Mouse (Mus musculus) thymus, postnatal 36 days (tissue): Measurements from ENCODE around the gene Zbtb3.

Source experiments
- DNase-seq, 2 experiments: peaks; one replicate each; pipeline ENCODE4 v3.0.0; 2022; ENCODE audit warnings: mixed read lengths in 2 of 2

Gene Zbtb3

GRCm38 (mm10) chr19:8802130-8802821 lies at the start of gene Zbtb3:
Zbtb3 (plus strand) TSS chr19:8802555.
- peak; percentile 87 to 94 for DNase-seq

- DNase-seq: no peak
Observed at GRCm38 (mm10) chr19:8755652-8756051, 46.7 kb upstream of the Zbtb3 start.

GRCm38 (mm10) chr19:8756635-8757387 lies 45.5 kb upstream of the Zbtb3 start, which contains the start of gene Nxf1:
Nxf1 (plus strand) TSS chr19:8757073.
- DNase-seq: peak; percentile 92 to 93

DNA sequence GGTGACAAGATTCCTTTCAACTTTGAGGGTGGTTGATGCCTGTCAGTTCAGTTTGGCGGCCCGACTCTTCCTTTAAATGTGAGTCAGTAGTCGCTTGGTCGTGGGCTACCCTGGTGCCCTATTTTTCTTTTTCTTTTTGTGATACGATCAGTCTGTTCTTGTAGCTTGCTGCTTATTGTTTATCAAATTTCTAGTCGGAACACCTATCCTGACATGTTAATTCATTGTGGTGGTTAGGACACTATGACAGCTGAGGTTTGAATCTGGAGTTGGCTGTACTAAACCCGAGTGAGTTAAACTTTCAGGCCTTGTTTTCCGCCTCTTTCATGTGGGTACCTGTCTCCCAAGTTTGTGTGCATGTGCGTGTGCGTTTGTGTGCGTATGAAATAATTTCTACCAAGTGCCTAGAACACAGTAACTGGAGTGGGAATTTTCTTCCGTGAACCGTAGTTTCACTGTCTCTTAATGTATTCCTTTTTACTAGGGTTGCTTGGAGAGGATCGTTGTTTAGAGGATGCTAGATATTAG lies 44.8 kb upstream of the Zbtb3 start:
- DNase-seq: no peak

DNA sequence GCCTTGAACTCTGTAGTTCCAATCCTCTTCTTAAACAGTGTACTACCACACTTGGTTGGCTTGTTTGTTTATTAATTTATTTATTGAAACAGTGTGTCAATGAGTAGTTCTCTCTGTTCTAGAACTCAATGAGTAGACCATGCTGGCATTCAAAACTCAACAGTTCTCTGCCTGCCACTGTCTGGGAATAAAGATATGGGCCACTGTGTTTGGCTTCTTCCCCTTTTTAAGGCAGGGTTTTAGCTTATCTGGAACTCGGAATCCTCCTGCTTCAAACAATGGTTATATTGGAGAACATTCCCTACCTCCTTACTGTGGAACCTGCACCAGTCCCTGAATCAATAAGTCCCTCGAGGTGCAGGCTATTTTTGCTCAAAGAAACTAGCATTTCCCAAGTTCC lies 43.5 kb upstream of the Zbtb3 start:
- no peak for DNase-seq

DNA sequence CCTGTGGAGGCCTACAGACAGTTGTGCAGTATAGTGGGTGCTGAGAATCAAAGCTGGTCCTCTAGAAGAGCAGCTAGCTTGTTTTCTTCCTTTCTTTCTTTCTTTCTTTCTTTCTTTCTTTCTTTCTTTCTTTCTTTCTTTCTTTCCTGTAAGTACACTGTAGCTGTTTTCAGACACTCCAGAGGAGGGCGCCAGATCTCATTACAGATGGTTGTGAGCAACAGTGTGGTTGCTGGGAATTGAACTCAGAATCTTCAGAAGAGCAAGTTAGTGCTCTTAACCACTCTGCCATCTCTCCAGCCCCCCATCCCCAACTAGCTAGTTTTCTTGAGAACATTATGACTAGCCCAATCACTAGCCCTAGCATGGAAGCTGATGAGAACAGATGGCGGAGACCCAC lies 41.6 kb upstream of the Zbtb3 start:
- DNase-seq: no peak

- DNase-seq: no peak
Observed at GRCm38 (mm10) chr19:8763276-8763675, 39.1 kb upstream of the Zbtb3 start.

GRCm38 (mm10) chr19:8765562-8765961 lies 36.8 kb upstream of the Zbtb3 start:
- no peak for DNase-seq

GRCm38 (mm10) chr19:8770567-8771270 lies 31.6 kb upstream of the Zbtb3 start, which contains the start of gene Tmem223:
Tmem223 (plus strand) TSS chr19:8770996.
- peak; percentile 83 to 84 for DNase-seq

DNA sequence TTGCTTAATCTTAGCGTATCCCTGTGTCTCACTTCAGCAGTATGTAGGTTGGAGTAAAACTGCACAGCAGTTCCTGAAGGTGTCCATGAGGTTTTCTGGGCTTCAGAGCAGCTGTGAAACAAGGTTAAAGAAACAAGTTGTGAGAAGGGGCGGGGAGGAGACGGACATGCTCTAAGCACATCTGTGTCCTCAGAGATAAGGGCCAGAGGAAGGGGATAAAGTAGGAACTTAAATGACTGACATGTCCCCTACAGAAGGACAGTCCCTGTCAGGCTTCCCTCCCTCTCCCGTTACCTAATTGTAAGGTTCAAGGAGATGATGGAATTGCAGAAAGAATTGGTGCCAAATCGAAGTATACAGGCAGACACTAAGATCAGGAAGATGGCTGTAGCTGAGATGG lies 29.4 kb upstream of the Zbtb3 start:
- DNase-seq: no peak

DNA sequence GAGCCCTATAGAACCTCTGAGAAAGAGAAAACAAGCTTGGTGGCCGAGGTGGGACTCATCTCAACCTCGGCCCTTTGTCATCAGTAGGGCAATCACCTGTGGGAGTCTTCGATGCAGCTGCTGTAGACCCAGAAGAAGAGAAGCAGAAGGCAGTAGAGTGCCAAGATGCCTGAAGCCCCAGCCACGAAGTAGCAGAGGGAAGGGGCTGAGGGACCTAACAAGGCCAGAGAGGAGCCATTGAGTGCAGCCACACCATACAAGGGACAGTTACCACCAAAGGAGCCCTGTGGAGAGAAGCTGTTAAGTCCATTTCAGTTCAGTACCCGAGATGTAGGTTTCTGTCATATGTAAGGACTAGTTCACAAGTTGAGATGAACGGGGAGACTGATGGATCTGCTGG lies 28.9 kb upstream of the Zbtb3 start:
- DNase-seq: no peak

DNA sequence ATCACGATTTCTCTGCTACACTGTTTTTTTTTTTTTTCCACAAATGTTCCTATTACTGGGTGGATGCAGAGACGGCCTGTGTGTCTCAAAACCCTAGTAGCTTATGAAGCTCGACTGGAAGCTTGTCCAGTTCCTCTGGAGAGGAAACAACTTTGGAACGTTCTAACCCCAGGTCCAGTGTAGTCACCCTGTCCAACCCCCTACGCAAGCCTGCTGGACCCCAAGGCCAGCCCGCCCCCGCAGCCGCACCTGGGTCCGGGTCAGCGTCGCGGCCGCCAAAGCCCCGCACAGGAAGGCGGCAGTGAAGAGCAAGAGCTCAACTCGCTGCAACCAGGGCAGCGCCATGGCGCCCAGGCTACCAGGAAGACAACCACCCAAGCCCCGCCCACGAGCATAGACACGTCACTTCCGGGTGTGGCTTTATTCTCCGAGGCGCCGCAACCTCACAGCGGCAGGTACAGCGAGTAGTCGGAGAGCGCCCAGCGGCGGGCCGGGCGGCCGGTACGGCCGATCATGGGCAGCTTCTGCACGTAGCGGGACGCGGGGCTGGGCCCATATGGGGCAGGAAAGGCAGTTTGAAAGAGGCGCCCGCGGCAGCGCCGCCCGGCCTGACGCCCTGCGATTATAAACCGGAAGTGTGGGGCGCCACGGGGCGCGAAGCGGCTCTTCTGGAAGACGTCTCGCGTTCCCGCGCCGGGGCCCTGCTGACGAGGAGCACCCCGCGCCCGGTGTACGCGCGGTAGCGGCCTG lies 28.1 kb upstream of the Zbtb3 start, which contains the start of gene Tmem179b:
Tmem179b (minus strand) TSS at position 382 of the 750 bp plus-strand sequence.
- peak; percentile 96 to 98 for DNase-seq

DNA sequence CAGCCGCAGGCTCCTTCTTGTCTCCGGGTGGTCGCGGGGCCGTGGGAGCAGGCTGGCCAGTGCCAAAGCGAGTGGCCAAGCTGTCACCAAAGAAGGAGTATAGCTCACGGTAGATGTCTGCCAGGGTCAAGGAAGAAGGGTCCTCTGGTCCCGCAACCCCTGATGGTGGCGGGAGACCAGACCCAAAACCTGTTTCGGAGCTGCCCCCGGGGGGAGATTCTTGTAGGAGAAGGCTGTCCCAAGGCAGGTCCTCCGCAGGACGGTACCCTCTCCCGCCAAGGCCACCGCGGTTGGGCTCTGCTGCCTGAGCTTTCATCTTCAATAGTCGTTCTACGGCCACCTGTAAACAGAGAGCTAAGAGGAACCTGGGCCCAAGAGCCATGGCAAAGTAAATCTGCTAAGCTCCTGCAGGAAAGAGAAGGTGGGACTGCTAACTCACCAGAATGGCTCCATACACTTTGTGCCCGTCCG lies 27.4 kb upstream of the Zbtb3 start:
- DNase-seq: no peak

DNA sequence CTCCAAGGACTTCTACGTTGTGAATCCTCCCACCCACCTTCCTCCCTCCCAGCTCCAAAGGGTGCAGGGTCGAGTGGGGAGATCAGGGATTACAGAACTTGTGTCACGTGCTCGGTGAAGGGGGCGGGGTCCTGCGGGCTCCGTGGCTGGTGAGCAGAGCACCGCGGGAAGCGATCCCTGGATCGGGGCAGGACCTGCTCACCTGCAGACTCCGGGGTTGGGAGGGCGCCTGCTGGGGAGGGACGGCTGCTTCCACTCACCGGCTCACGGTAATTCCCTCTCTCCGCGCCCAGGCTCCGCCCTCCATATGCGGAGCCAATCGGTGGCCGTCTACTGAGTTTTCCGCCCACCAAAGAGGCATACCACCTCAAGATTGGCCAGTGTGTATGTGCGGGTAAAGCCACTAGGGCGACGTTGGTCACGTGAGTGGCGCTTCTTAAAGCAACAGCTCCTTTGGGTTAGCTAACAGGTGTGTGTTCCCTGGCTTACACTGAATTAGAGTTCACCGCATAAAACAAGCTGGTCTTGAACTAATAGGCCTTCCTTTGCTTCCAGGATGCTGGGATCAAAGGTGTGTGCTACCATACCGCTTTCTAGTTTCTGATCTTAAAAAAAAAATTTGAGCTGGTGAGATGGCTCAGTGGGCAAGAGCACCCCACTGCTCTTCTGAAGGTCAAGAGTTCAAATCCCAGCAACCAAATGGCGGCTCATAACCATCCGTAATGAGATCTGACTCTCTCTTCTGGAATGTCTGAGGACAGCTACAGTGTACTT lies 16.2 kb upstream of the Zbtb3 start, which contains the start of gene Taf6l:
Taf6l (minus strand) TSS at position 410 of the 774 bp plus-strand sequence.
- peak; percentile 88 to 93 for DNase-seq

GRCm38 (mm10) chr19:8788521-8788920 lies 13.8 kb upstream of the Zbtb3 start:
- no peak for DNase-seq

- no peak for DNase-seq
Observed at GRCm38 (mm10) chr19:8789171-8789570, 13.2 kb upstream of the Zbtb3 start.

GRCm38 (mm10) chr19:8790171-8790570 lies 12.2 kb upstream of the Zbtb3 start:
- DNase-seq: no peak

DNA sequence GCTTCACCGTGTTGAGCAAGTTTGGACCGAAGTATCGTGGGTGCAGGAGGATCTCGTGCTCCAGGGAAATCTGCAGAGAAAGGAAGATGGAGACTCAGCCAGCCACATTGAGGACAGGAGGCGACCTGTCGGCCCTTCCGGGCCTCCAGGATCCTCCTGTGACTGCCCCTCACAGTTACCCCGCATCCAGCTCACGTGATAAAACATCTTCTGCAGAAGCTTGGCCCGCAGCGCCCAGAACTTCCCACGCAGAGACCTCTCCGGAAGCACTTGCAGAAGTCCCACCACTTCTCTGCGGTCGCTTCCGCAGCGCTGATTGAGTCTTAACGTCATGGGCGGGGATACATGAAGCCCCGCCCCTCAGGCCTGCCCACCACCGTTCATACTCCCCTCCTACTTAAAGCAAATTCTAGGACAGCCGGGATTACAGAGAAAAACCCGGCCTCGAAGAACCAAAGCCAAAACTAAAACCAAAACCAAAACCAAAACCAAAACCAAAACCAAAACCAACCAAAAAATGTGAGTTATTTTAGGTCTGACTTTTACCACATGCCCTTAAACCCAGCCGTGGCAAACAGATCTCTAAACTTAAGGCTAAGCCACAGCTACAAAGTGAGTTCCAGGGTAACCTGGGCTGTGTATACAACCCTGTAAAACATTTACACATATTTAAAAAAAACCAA lies 4.0 kb upstream of the Zbtb3 start, which contains the start of gene Polr2g:
Polr2g (minus strand) TSS at position 314 of the 683 bp plus-strand sequence.
- peak; percentile 85 to 91 for DNase-seq

GRCm38 (mm10) chr19:8798947-8799315 lies 3.4 kb upstream of the Zbtb3 start:
- DNase-seq: no peak

DNA sequence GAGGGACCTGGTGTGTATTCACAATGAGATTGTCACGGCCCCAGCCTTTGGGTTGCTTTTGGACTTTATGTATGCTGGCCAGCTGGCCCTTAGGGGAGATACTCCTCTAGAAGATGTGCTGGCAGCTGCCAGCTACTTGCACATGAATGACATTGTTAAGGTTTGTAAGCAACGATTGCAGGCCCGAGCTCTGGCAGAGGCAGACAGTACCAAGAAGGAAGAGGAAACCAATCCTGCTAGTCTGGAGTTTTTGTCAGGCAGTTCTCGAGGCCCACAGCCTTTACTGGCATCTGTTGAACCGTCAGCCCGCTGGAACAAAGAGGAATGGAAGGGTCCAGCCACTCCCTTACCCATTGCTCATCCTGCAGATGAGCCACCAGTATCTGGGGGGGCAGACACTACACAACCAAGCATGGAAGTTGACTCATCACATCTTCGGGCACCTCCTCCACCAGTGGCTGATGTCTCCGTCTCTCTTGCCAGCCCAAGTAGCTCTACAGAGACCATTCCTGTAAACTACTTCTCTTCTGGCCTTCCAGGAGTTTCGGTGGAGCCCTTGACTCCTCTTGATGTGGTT lies 937 bp downstream of the Zbtb3 start:
- DNase-seq: no peak
